Mouse (Mus musculus): Measurements from ENCODE around the gene Fgfr2. TPM values are rescaled to one million over a fixed set of nuclear protein-coding genes. Genes with fewer than 3 reads are reported as not detected.

Gene Fgfr2
- total RNA-seq, 2 experiments from 2014 or later = 28.8 to 29.4 TPM

GRCm38 (mm10) chr7:130262528-130263232, 2860.5 kb downstream of the Fgfr2 start:
- intact Hi-C loops (cut with DNase I) = loop anchor here (5.0 to 10.0 kb wide), 4 partner anchors 90 to 508 kb away; no protein-coding TSS in a partner anchor
- DNase-seq (ENCODE audit: extremely low spot score in 1 of 2, low spot score in 2 of 2) = no peak

DNA sequence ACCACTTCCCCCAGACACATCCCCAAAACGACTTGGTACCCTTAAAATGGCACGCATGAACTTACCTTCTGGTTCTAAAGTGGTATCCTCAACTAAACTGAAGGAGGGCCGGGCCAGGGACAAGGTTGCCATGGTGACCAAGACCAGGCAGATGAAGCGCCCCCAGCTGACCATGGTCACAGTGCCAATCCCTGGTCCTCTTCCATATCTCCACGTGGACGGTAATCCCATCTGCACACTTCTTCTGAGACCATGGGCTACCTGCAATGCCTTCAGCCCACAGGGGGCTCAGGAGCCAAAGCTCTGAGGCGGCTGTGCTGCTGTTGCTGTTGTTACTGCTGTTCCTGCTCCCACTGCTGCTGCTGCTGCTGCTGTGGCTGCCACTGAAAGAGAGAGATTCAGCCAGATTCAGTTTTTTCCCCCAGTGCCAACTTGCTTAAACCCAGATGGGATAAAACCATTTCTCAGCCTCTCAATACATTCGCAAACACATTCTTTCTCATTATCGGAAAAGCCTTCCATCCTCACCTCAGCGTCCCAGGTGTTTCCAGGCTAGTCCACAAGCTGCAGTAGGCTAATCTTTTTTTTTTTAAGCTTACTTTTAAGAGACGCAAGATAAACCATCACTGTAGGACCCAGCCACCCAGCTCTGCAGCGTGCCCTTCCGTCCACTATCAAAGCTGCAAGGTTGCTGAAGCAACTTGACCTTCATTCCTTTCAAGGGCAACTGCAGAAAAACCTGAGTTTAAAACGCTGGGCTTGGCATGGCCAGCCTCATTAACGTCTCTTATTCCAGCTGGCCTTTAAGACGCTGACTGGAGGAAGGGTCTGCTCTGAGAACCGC, 2861.2 kb downstream of the Fgfr2 start:
- no peak for DNase-seq (ENCODE audit: extremely low spot score in 1 of 2, low spot score in 2 of 2)
- intact Hi-C loops (cut with DNase I) = loop anchor here (5.0 to 10.0 kb wide), 4 partner anchors 90 to 507 kb away; no protein-coding TSS in a partner anchor

GRCm38 (mm10) chr7:130260905-130261683, 2862.1 kb downstream of the Fgfr2 start:
- intact Hi-C loops (cut with DNase I) = loop anchor here (5.0 to 10.0 kb wide), 4 partner anchors 89 to 506 kb away; no protein-coding TSS in a partner anchor
- DNase-seq (ENCODE audit: extremely low spot score in 1 of 2, low spot score in 2 of 2) = no peak

- intact Hi-C loops (cut with DNase I) = loop anchor here (5.0 to 10.0 kb wide), 4 partner anchors 88 to 505 kb away; no protein-coding TSS in a partner anchor
- DNase-seq (ENCODE audit: extremely low spot score in 1 of 2, low spot score in 2 of 2) = no peak
These were observed 2863.1 kb downstream of the Fgfr2 start for GRCm38 (mm10) chr7:130260060-130260459.

DNA sequence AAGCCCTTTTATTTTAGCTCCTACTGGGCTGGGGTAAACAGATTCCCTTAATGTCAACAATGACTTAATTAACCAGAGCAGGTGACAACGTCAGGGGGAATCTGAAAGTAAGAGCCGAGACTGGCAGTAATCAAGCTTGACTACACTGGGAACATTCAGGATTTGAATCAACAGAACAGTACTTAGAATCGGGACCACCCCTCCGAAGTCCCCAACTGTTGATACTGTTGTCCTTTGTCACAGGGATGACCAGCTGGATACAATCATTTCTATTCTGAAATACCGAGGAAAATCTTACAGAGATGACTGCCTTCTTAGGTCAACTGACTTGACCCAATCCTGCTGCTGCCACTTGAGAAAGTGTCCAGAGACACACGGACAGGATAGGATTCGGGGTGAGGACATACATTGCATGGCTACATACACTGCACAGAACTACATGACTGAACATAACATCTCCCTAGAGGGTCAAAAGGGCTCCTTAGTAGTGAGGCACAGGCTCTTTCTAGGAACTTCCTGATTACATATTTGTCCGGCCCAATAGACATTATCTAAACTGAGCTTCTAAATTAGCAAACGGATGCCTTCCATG, 2864.3 kb downstream of the Fgfr2 start:
- DNase-seq (ENCODE audit: extremely low spot score in 1 of 2, low spot score in 2 of 2) = no peak
- intact Hi-C loops (cut with DNase I) = loop anchor here (5.0 kb wide), 1 partner anchor 41 kb away; no protein-coding TSS in a partner anchor

- intact Hi-C loops (cut with DNase I) = loop anchor here (5.0 kb wide), 1 partner anchor 41 kb away; no protein-coding TSS in a partner anchor
These were observed 2865.0 kb downstream of the Fgfr2 start for GRCm38 (mm10) chr7:130257991-130258703.

DNA sequence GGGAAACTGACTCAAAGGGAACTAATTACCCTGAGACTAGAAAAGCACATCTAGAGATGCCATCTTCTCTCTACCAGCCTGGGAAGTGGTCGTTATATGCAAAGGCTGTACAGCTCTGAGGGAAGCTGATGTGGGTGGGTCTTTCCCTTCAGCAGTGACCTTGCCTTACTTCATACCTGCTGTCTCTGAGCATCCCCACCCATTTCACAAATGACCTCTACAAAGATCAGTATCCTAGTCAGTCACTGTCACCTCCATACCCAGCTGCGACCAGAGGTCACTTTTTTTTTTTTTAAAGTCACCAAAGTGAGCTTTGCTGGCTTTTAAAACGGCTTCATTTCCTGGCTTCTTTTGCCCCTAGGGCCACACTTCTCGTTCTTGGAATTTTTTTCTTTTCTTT, 2869.9 kb downstream of the Fgfr2 start:
- no peak for DNase-seq (ENCODE audit: extremely low spot score in 1 of 2, low spot score in 2 of 2)

More at GRCm38 (mm10) chr7:130257991-130258703, 2865.0 kb downstream of the Fgfr2 start:
- no peak for DNase-seq (ENCODE audit: extremely low spot score in 1 of 2, low spot score in 2 of 2)

GRCm38 (mm10) chr7:130251936-130252523, 2871.1 kb downstream of the Fgfr2 start:
- no peak for DNase-seq (ENCODE audit: extremely low spot score in 1 of 2, low spot score in 2 of 2)
- intact Hi-C loops (cut with DNase I) = no loop called here

More for the DNA sequence above, 2869.9 kb downstream of the Fgfr2 start:
- intact Hi-C loops (cut with DNase I) = no loop called here

GRCm38 (mm10) chr7:130250994-130251393, 2872.2 kb downstream of the Fgfr2 start:
- no peak for DNase-seq (ENCODE audit: extremely low spot score in 1 of 2, low spot score in 2 of 2)
- intact Hi-C loops (cut with DNase I) = no loop called here

DNA sequence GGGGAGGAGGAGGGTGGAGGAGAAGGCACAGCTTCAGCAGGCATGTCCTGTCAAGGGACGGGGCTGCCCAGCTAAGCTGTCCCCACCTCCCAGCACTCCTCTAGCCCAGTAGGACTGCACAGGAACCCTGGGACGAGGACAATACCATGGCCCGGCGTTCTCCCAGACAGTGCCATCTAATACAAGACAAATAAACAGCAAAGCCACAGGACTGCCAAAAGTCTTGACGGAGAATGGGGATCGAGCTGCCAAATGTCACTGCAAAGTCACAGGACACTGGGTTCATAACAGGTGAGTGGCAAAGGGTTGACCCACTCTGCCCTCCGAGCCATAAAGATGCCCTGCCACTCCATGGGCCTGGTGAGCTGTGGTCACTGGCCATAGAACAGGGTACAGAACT, 2874.7 kb downstream of the Fgfr2 start:
- intact Hi-C loops (cut with DNase I) = no loop called here
- no peak for DNase-seq (ENCODE audit: extremely low spot score in 1 of 2, low spot score in 2 of 2)

- no peak for DNase-seq (ENCODE audit: extremely low spot score in 1 of 2, low spot score in 2 of 2)
- intact Hi-C loops (cut with DNase I) = no loop called here
These were observed 2875.3 kb downstream of the Fgfr2 start for GRCm38 (mm10) chr7:130247831-130248230.

DNA sequence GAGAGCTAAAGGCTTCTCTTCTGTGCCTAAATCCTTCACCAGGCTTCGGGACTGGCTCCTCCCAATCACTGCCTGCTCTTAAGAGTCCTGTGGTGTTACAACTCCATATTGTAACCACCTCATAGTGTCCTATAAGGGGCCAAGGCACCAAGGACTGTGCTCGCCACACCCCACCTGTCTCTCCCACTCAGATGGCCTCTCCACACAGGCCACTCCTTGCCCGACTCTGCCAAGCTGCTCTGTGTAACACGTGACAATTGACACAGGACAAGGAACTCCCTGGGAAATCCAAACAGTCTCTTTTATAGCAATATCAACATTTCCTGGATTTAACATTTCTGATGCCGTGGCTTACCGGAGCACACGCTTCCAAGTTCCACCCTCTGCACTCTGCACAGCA, 2876.7 kb downstream of the Fgfr2 start:
- DNase-seq (ENCODE audit: extremely low spot score in 1 of 2, low spot score in 2 of 2) = no peak
- intact Hi-C loops (cut with DNase I) = no loop called here

GRCm38 (mm10) chr7:130244545-130244944, 2878.6 kb downstream of the Fgfr2 start:
- DNase-seq (ENCODE audit: extremely low spot score in 1 of 2, low spot score in 2 of 2) = no peak

GRCm38 (mm10) chr7:130243811-130244210, 2879.3 kb downstream of the Fgfr2 start:
- no peak for DNase-seq (ENCODE audit: extremely low spot score in 1 of 2, low spot score in 2 of 2)
- intact Hi-C loops (cut with DNase I) = no loop called here

More at GRCm38 (mm10) chr7:130244545-130244944, 2878.6 kb downstream of the Fgfr2 start:
- intact Hi-C loops (cut with DNase I) = no loop called here

DNA sequence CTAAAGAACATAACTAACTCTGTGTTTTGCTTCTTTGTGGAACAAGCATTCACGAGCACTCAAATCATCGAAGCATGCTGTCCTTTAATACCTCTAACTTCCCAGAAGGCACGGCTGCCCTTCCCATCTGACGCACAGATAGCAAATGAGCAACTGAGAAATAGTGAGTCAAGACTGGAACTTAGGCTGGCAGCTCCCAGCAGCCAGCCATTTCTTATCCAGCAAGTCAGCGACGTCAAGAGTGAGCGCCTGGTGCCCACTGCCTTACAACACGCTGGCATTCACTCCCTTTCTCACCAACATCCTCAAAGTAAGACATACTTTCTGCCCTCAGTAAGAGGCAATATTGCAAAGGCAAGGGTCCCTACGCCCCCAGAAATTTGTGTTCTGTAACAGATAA, 2883.0 kb downstream of the Fgfr2 start:
- intact Hi-C loops (cut with DNase I) = no loop called here
- no peak for DNase-seq (ENCODE audit: extremely low spot score in 1 of 2, low spot score in 2 of 2)

GRCm38 (mm10) chr7:130237244-130237643, 2885.9 kb downstream of the Fgfr2 start:
- intact Hi-C loops (cut with DNase I) = no loop called here
- DNase-seq (ENCODE audit: extremely low spot score in 1 of 2, low spot score in 2 of 2) = no peak

- intact Hi-C loops (cut with DNase I) = no loop called here
These were observed 2889.4 kb downstream of the Fgfr2 start for GRCm38 (mm10) chr7:130233777-130234176.

More at GRCm38 (mm10) chr7:130233777-130234176, 2889.4 kb downstream of the Fgfr2 start:
- DNase-seq (ENCODE audit: extremely low spot score in 1 of 2, low spot score in 2 of 2) = no peak
